Mouse (Mus musculus) colon, adult 2 months (tissue): ENCODE measurements around the gene Cntnap4. TPM values are rescaled to one million over a fixed set of nuclear protein-coding genes. Genes with fewer than 3 reads are reported as not detected.

Source experiments
- polyA plus RNA-seq: library from polyadenylated mRNA; depleted of rRNA; stranded (reverse); fragments of >200 nt; gene quantifications from 2 replicates; pipeline ENCODE4 v1.2.3, GENCODE M21; 2012; rRNA removed

Cntnap4 gene
- 0.20 and 0.45 TPM in 2 replicates for polyA plus RNA-seq

DNA sequence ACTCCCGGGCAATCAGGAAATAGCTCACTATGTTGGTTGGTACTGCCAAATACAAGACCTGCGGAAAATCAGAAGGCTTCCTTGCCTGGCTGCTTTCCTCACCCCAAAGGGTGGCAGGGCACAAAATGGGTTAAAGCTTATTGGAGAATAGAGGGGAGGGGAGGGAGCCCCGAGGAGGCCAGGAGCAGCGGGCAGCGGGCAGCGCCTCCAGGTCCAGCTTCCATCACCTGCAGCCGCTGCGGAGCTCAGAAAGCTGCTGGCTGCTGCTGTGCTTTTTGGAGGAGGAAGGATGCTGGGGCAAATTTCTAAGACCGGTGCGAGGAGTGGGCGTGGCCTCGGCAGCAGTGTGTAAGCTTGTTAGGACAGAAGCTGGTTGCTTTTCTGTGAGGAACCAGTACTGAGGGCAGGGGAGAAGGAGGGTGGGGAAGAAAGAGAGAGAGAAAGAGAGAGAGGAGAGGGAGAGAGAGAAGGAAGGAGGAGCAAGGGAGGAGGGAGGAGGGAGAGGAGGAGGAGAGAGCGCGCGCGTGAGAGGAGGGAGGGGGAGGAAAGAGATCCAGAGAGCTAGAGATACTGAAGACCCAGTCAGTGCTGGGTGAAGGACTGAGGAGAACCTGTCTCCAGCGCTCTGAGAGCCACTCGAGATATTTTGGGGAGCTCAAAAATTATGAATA, at the start of gene Cntnap4:
Cntnap4 (plus strand) TSS at position 573 of the 671 bp plus-strand sequence.

